Mouse (Mus musculus): ENCODE data around the gene Gm47969.
"Not testable (repeated sequence)": the region's sequence is repeated elsewhere in the genome, so short reads cannot be mapped to it uniquely, and the experiment has no call there.

Gm47969 gene

DNA sequence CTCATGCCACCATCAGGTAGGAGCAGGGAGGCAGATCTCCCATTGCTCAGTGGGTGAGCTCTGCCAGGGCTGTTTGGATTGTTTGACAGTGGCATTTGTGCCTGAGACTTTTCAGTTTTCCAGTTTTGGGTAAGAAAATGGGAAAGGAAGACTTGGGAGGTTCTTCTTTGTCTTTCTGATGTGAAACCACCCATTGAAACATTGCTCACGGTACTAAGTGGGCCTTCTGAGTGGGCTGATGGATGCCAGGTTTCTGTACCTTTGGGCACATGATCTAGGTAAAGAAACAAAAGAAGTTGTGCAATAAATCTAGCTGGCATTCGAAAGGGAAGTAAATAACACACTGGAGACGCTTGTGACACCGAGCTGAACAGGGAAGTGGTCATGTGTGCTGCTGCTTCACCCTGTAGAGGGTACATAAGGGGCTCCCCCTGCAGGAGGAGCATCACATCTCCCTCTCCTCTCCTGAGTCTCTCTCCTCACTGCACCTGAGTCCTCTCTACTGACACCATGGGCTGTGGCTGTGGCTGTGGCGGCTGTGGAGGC, at the start of gene Gm47969:
Gene Gm47969, plus strand, starts transcription at position 51 of the 546 bp plus-strand sequence.
- CTCF ChIA-PET: no interaction called here

- CTCF ChIA-PET: not testable (repeated sequence)
These were observed 44.4 kb upstream of the Gm47969 start, which contains the start of gene Gm47959 for GRCm38 (mm10) chr1:83000306-83000705. Gene Gm47959, plus strand, starts transcription at chr1:83000548.

GRCm38 (mm10) chr1:83006218-83007179, 38.2 kb upstream of the Gm47969 start:
- CTCF ChIA-PET: no interaction called here

GRCm38 (mm10) chr1:83007471-83007870, 37.3 kb upstream of the Gm47969 start:
- CTCF ChIA-PET: no interaction called here

DNA sequence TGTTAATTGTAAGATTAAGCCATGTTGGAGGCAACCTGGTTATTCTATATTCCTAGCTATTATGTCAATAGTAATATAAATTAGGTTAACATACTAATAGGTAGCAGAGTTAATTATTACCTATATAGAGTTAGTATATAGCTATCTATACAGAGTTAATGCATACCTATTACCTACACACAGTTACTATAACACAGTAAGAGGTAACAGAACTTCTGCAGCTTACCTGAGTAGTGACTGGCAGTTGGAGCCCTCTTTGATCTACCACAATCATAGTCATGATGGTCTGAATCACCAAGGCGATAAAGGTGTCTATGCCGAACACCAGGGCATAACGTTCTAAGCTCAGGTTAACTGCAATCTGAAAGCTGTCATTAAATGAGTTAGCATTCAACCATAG, 30.3 kb upstream of the Gm47969 start:
- CTCF ChIA-PET: no interaction called here

DNA sequence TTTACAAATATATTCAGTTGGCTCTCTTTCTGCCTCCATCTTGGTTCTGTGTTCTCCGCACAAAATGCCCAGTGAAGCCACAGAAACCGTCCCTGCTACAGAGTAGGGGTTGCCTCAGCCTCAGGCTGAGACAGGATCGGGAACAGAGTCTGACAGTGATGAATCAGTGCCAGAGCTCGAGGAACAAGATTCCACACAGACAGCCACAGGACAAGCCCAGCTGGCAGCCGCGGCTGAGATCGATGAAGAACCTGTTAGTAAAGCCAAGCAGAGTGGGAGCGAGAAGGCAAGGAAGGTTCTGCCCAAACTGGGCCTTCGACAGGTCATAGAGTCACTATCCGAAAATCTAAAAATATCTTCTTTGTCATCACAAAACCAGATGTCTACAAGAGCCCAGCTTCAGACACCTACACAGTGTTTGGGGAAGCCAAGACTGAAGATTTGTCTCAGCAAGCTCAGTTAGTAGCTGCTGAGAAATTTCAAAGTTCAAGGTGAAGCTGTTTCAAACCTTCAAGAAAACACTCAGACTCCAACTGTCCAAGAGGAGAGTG, 29.3 kb upstream of the Gm47969 start:
- CTCF ChIA-PET: no interaction called here

DNA sequence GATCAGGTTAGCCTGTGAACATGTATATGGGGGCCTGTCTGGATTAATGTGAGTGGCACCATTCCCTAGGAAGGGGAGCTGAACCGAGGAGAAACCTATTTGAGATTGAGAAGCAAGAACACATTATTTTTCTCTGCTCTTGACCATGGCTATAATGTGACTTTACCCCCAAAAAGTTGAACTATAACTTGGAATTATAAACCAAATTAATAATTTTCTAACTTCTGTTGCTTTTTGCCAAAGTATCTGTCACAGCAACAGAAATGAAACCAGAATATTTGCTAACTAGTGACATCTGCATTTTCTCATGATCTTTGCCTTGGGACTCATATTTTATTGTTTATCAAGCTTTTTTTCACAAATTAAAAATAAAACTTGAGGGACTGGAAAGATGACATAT, 28.2 kb upstream of the Gm47969 start:
- CTCF ChIA-PET: no interaction called here

- CTCF ChIA-PET: no interaction called here
These were observed 12.8 kb upstream of the Gm47969 start for GRCm38 (mm10) chr1:83031950-83032349.

GRCm38 (mm10) chr1:83032508-83032907, 12.2 kb upstream of the Gm47969 start:
- CTCF ChIA-PET: no interaction called here

DNA sequence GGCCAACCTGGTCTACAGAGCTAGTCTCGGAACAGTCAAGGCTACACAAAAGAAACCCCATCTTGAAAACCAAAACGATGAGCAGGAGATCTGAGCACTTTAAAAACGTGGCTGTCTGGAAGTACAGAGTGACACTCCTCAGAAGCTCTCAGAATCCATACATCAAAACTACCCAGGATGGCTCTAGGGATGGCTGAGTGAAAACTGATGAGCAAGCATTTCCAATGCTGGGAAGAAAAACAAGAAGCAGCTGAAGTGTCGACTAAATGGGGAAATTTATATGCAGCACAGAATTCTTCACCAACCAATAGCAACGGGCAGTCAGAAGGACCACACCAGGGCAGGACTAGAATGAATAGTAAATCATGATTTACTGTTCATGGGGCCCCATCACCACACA, 10.2 kb upstream of the Gm47969 start:
- CTCF ChIA-PET: no interaction called here

GRCm38 (mm10) chr1:83036892-83037667, 7.7 kb upstream of the Gm47969 start:
- CTCF ChIA-PET: no interaction called here

- CTCF ChIA-PET: no interaction called here
These were observed 6.5 kb upstream of the Gm47969 start, which contains the start of gene Slc19a3 for GRCm38 (mm10) chr1:83038109-83038672. Gene Slc19a3, minus strand, starts transcription at chr1:83038448.

- CTCF ChIA-PET: no interaction called here
These were observed 5.7 kb upstream of the Gm47969 start for GRCm38 (mm10) chr1:83039080-83039479.

DNA sequence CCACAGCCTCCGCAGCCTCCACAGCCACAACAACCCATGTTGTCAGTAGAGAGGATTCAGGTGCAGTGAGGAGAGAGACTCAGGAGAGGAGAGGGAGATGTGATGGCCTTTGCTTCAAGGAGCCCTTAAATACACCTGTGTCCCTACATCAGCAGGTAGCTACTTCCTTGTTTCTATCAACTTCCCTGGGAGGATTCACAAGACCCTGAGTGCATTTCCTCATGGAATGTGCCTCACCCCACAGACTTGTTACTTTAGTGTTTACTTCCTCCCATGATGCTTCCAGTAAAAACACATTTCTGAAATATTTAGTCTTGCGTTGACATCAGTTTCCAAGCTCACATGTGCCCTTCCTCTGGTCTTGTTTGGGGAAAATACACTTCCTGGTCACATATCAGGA, 2.4 kb upstream of the Gm47969 start, which contains the start of gene Krtap28-10:
Gene Krtap28-10, minus strand, starts transcription at position 101 of the 400 bp plus-strand sequence.
- CTCF ChIA-PET: no interaction called here

GRCm38 (mm10) chr1:83058481-83058880, 13.7 kb downstream of the Gm47969 start:
- CTCF ChIA-PET: no interaction called here

GRCm38 (mm10) chr1:83059278-83059677, 14.5 kb downstream of the Gm47969 start, which contains the start of gene A030005K14Rik:
Gene A030005K14Rik, minus strand, starts transcription at chr1:83059378.
- CTCF ChIA-PET: no interaction called here

DNA sequence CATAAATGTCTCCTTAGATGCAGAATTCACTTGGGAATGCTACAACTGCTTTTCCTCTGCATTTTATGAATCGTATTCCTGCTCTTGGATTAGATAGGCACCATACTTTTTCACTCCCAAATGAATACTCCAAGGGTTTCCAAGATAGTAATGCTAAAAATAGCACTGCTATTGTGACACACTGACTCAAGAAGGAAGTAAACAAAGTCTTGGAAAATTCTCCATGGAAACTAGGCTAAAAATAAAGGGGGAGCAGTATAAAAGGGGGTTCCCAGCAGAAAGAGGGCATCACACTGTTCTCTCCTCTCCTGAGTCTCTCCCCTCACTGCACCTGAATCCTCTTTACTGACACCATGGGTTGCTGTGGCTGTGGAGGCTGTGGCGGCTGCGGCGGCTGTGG, 15.9 kb downstream of the Gm47969 start, which contains the start of gene Krtap28-13:
Gene Krtap28-13, plus strand, starts transcription at position 288 of the 400 bp plus-strand sequence.
- CTCF ChIA-PET: no interaction called here

GRCm38 (mm10) chr1:83064851-83065250, 20.1 kb downstream of the Gm47969 start:
- CTCF ChIA-PET: no interaction called here

DNA sequence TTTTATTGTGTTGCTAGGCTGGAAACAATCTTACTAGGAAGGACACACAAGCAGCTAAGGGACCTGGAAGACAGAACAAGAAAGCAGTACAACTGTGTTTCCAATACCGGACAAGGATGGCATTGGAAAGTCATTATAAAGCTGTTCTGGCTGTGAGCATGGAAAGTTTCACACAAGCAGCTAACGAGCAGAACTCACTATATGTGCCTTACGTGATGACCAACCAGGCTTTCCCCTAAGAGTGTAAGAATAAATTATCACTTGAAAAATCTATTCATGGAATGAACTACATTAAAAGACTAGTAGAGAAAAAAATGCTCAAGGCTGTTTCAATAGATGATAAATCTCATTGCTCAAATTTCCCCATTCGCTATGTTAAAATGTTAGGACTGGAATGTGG, 21.8 kb downstream of the Gm47969 start:
- CTCF ChIA-PET: no interaction called here

DNA sequence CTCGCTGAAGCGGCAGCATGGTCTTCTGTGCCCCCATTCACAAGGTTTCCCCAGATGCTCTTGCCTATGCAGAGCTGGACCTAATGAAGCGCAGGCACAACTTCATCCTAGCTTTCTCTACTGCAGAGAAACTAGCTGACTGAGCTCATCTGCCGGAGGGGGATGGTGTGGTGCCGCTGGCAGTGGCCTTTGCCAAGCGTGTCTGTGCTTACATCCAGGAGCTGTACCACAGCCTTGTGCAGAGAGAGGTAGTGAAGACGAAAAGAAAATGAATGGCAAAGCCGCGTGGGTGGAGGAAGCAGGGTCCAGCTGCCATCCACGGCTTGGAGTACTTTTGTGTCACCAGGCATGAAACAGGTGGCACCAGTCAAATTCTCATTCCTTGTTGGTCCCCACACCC, 22.5 kb downstream of the Gm47969 start:
- CTCF ChIA-PET: no interaction called here

GRCm38 (mm10) chr1:83075526-83076189, 30.9 kb downstream of the Gm47969 start:
- CTCF ChIA-PET: no interaction called here
